Mouse (Mus musculus) E14TG2a.4 (cell line): ENCODE data around the gene Sparc.

Source experiments
- H3K27me3 ChIP-seq: 2 replicates; pipeline ENCODE4 v1.6.1; 2014; ENCODE audit warnings: low read length, control low read depth; ENCODE audit not compliant: insufficient read depth
- H3K36me3 ChIP-seq: 2 replicates; pipeline ENCODE4 v1.6.1; 2014; ENCODE audit warnings: low read length, control low read depth; ENCODE audit not compliant: insufficient read depth
- H3K4me1 ChIP-seq: replicated peaks from 2 replicates; pipeline ENCODE4 v1.6.1; 2014; ENCODE audit warnings: low read depth, low read length, control low read depth
- H3K4me3 ChIP-seq: replicated peaks from 2 replicates; pipeline ENCODE4 v1.5.1; 2014; ENCODE audit warnings: mild to moderate bottlenecking, low read length
- H3K9me3 ChIP-seq: 2 replicates; pipeline ENCODE4 v1.6.1; 2014; ENCODE audit warnings: low read length, control low read depth
- CTCF ChIP-seq: conservative IDR thresholded peaks from 2 replicates; pipeline ENCODE4 v1.5.1; 2014; ENCODE audit warnings: low read length
- NANOG ChIP-seq: IDR thresholded peaks from 2 replicates; pipeline ENCODE4 v1.6.1; 2014; ENCODE audit warnings: borderline replicate concordance, low read length, mixed read lengths
- POU5F1 ChIP-seq: IDR thresholded peaks from 2 replicates; pipeline ENCODE4 v1.6.1; 2014; ENCODE audit warnings: low read length, borderline replicate concordance

Sparc gene

GRCm38 (mm10) chr11:55373373-55373772 lies 49.6 kb downstream of the Sparc start:
- H3K4me1 ChIP-seq = peaks cover 19% of the 10 kb centered on the region
- H3K9me3 ChIP-seq = no peaks in the 10 kb centered on the region
- no peak overlapping the region for H3K4me3 ChIP-seq
- peaks cover 28% of the 10 kb centered on the region for H3K27me3 ChIP-seq
- TF ChIP-seq CTCF = no peak
- TF ChIP-seq NANOG = no peak
- TF ChIP-seq POU5F1 = no peak
- H3K36me3 ChIP-seq = no peaks in the 10 kb centered on the region

- Histone ChIP-seq H3K4me3 (no peak overlapping the region), H3K36me3 (no peaks in the 10 kb centered on the region), H3K4me1 (peaks cover 19% of the 10 kb centered on the region), H3K9me3 (no peaks in the 10 kb centered on the region), H3K27me3 (peaks cover 28% of the 10 kb centered on the region)
- TF ChIP-seq NANOG = no peak
- no peak for TF ChIP-seq POU5F1
- no peak for TF ChIP-seq CTCF
These were observed 51.0 kb downstream of the Sparc start for GRCm38 (mm10) chr11:55372001-55372400.

GRCm38 (mm10) chr11:55369093-55369471 lies 53.9 kb downstream of the Sparc start:
- H3K9me3 ChIP-seq = no peaks in the 10 kb centered on the region
- H3K4me3 ChIP-seq = no peak overlapping the region
- TF ChIP-seq POU5F1 = no peak
- no peak for TF ChIP-seq NANOG
- TF ChIP-seq CTCF = no peak
- H3K27me3 ChIP-seq = peaks cover 27% of the 10 kb centered on the region
- peaks cover 10% of the 10 kb centered on the region for H3K4me1 ChIP-seq
- no peaks in the 10 kb centered on the region for H3K36me3 ChIP-seq

- Histone ChIP-seq H3K27me3 (peaks cover 30% of the 10 kb centered on the region), H3K9me3 (no peaks in the 10 kb centered on the region), H3K36me3 (no peaks in the 10 kb centered on the region), H3K4me1 (peaks cover 8% of the 10 kb centered on the region), H3K4me3 (no peak overlapping the region)
- TF ChIP-seq NANOG (no peak), CTCF (no peak), POU5F1 (no peak)
These were observed 54.4 kb downstream of the Sparc start for GRCm38 (mm10) chr11:55368388-55369092.

- H3K27me3 ChIP-seq = peaks cover 31% of the 10 kb centered on the region
- H3K4me1 ChIP-seq = 0 out of 2 replicates have a peak, but pooled peaks cover 4% of the 10 kb centered on the region
- no peak for TF ChIP-seq POU5F1
These were observed 55.2 kb downstream of the Sparc start for GRCm38 (mm10) chr11:55367783-55368182.

GRCm38 (mm10) chr11:55365840-55366239 lies 57.1 kb downstream of the Sparc start:
- Histone ChIP-seq H3K4me1 (0 out of 2 replicates have a peak, but pooled peaks cover 4% of the 10 kb centered on the region), H3K36me3 (no peaks in the 10 kb centered on the region), H3K4me3 (no peak overlapping the region), H3K27me3 (peaks cover 20% of the 10 kb centered on the region), H3K9me3 (no peaks in the 10 kb centered on the region)
- TF ChIP-seq CTCF = no peak
- no peak for TF ChIP-seq POU5F1
- TF ChIP-seq NANOG = no peak

More at GRCm38 (mm10) chr11:55367783-55368182, 55.2 kb downstream of the Sparc start:
- no peaks in the 10 kb centered on the region for H3K9me3 ChIP-seq
- H3K4me3 ChIP-seq = no peak overlapping the region
- no peaks in the 10 kb centered on the region for H3K36me3 ChIP-seq

GRCm38 (mm10) chr11:55365242-55365641 lies 57.7 kb downstream of the Sparc start:
- TF ChIP-seq NANOG = no peak
- no peak for TF ChIP-seq CTCF
- no peak for TF ChIP-seq POU5F1
- peaks cover 20% of the 10 kb centered on the region for H3K27me3 ChIP-seq
- 0 out of 2 replicates have a peak, but pooled peaks cover 4% of the 10 kb centered on the region for H3K4me1 ChIP-seq
- no peaks in the 10 kb centered on the region for H3K9me3 ChIP-seq
- H3K4me3 ChIP-seq = no peak overlapping the region
- no peaks in the 10 kb centered on the region for H3K36me3 ChIP-seq

- TF ChIP-seq POU5F1 (no peak), NANOG (no peak), CTCF (no peak)
- no peaks in the 10 kb centered on the region for H3K9me3 ChIP-seq
These were observed 58.3 kb downstream of the Sparc start for GRCm38 (mm10) chr11:55364662-55365061.

More at GRCm38 (mm10) chr11:55364662-55365061, 58.3 kb downstream of the Sparc start:
- Histone ChIP-seq H3K27me3 (peaks cover 20% of the 10 kb centered on the region), H3K36me3 (no peaks in the 10 kb centered on the region), H3K4me3 (no peak overlapping the region), H3K4me1 (0 out of 2 replicates have a peak, but pooled peaks cover 4% of the 10 kb centered on the region)
